Mouse (Mus musculus): ENCODE data around the gene Atp8a2. TPM values are rescaled to one million over a fixed set of nuclear protein-coding genes. Genes with fewer than 3 reads are reported as not detected.
A peak's percentile ranks its signal among the peaks of the same experiment; 100 is the strongest.

Gene Atp8a2
- total and polyA plus RNA-seq, 2 experiments from 2014 or later: 5.2 to 115 TPM

DNA sequence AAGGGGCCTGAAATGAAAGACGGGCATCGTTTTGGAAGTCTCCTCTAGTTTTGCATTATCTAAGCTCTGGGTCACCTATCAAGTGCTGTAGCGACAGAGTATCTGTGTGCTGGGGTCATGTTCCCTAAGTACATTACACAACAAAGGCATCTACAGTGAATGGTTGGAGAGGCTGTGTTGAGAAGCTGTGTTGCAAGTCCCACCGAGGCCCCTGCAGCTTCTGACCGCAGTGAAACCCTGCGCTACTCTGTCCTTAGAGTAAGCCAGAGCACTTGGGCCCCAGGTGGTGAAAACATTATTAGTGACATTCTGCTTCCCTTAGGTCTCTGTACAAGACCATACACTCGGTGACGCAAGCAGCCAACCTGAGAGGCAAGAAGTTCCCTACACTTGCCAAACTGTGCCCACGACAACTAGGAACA lies 20.5 kb downstream of the Atp8a2 start:
- TF ChIP-seq CTCF (IDR thresholded peaks at IDR 0.05; ENCODE audit: low read depth) (no peak), EP300 (IDR thresholded peaks at IDR 0.05; ENCODE audit: low read depth) (no peak)
- peak overlapping the region; percentile 77 for H3K4me3 ChIP-seq (ENCODE audit: low read depth, low read length)
- peaks cover 19% of the 10 kb centered on the region for H3K4me1 ChIP-seq (ENCODE audit: control insufficient read depth, insufficient read depth)
- ATAC-seq (ENCODE audit: insufficient read depth, low read depth) (peak; percentile 24), DNase-seq (ENCODE audit: low spot score) (no peak)
- WGBS: 29% methylated on average over 9 of the region's 9 CpGs
- no peaks in the 10 kb centered on the region for H3K9me3 ChIP-seq (replicated peaks; ENCODE audit: control insufficient read depth, low read length)
- H3K27ac ChIP-seq (ENCODE audit: low read depth): peak overlapping the region; percentile 73
- peak overlapping the region; percentile 79 for H3K9ac ChIP-seq (replicated peaks; ENCODE audit: low read depth, low read length)
- H3K4me2 ChIP-seq (ENCODE audit: low read depth, low read length): peak overlapping the region; percentile 97
- H3K27me3 ChIP-seq (ENCODE audit: control insufficient read depth, insufficient read depth, low read length): no peaks in the 10 kb centered on the region; the same call in 1 of the 2 replicates
- no peaks in the 10 kb centered on the region for H3K36me3 ChIP-seq (replicated peaks; ENCODE audit: control insufficient read depth, insufficient read depth, low read length)

DNA sequence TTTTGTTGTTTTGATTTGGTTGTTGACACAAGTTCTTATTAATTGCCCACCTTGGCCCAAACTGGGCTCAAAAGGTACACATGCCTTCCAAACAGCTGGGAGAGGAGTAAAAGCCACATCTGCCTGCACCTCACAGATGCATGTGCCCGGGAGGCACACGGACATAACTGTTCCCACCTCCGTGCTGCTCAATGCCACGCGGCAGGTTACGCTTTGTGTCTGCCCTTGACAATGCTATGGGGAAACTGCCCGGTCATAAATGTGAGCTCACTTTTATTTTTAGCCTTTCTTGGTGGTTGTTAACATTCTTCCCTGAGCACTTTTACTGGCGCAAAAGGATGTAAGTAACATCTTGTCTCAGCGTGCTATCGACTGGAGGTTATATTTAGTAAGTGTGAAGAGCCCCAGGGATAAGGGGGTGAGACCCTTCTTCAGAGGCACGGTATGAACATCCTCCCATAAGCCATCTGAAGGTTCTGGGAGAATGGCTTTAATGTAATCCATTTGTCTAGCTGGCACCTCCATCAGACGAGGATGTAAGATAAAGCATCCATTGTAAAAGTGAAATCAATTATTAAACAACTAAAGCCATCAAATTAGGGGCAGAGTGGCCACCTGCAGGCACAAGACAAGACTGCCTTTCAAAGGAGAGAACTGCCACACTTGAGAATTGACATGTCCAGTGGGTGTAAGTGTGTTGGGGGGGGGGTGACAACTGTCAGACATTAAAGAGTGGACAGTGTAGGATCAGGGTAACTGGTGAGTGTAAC lies 24.5 kb downstream of the Atp8a2 start:
- no peaks in the 10 kb centered on the region for H3K9me3 ChIP-seq (replicated peaks; ENCODE audit: control insufficient read depth, low read length)
- H3K27me3 ChIP-seq (ENCODE audit: control insufficient read depth, insufficient read depth, low read length): no peaks in the 10 kb centered on the region
- ATAC-seq (ENCODE audit: insufficient read depth, low read depth) (peak; percentile 50), DNase-seq (ENCODE audit: low spot score) (peak; percentile 64)
- peak overlapping the region; percentile 34; the same call in 1 of the 2 replicates for H3K9ac ChIP-seq (replicated peaks; ENCODE audit: low read depth, low read length)
- peak overlapping the region; percentile 61 for H3K27ac ChIP-seq (ENCODE audit: low read depth)
- 0 out of 2 replicates have a peak overlapping the region, but pooled peaks have one; percentile 14 for H3K4me2 ChIP-seq (ENCODE audit: low read depth, low read length)
- H3K4me1 ChIP-seq (ENCODE audit: control insufficient read depth, insufficient read depth): peaks cover 15% of the 10 kb centered on the region
- WGBS: 29% methylated on average over 12 of the region's 12 CpGs
- no peaks in the 10 kb centered on the region for H3K36me3 ChIP-seq (replicated peaks; ENCODE audit: control insufficient read depth, insufficient read depth, low read length)
- H3K4me3 ChIP-seq (ENCODE audit: low read depth, low read length): no peak overlapping the region
- TF ChIP-seq CTCF (IDR thresholded peaks at IDR 0.05; ENCODE audit: low read depth): no peak
- TF ChIP-seq EP300 (IDR thresholded peaks at IDR 0.05; ENCODE audit: low read depth): no peak

DNA sequence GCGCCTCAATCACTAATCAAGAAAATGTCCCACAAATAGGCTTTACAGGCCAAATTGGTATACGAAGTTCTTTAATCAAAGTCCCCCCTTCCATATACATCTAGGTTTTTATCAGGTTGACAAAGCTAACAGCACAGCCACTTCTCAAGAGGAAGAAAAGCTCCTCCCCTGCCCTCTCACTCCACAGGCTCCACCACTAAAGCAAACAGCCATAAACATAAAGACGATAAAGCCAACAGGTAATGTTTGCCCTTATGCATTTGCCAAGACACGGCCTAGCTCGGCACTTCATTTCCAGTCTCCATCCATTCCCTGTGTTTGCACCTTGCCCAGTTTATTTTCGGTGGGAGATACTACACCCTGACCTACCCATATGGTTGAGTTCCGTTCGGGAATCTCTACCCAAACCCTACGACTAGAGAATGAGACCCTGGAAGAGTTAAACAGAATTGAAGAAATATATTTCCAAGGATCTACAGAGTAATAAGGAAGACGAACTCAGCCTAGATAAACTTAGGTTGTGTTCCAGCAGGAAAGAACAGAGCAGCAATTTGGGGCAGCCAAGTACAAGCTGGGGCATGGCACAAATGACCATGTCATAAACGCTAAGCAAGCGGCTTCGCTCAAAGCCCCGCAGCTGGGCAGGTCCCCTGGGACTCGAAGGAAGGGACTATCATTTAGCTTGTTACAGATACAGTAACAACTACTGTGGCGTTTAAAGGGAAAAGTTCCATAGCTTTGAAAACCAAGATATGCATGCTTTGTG lies 26.0 kb downstream of the Atp8a2 start:
- no peak overlapping the region for H3K9ac ChIP-seq (replicated peaks; ENCODE audit: low read depth, low read length)
- no peak overlapping the region for H3K4me2 ChIP-seq (ENCODE audit: low read depth, low read length)
- H3K27ac ChIP-seq (ENCODE audit: low read depth): no peak overlapping the region
- WGBS: 78% methylated on average over 16 of the region's 16 CpGs
- no peaks in the 10 kb centered on the region for H3K27me3 ChIP-seq (ENCODE audit: control insufficient read depth, insufficient read depth, low read length)
- H3K9me3 ChIP-seq (replicated peaks; ENCODE audit: control insufficient read depth, low read length): no peaks in the 10 kb centered on the region
- ATAC-seq (ENCODE audit: insufficient read depth, low read depth) (no peak), DNase-seq (ENCODE audit: low spot score) (no peak)
- H3K4me1 ChIP-seq (ENCODE audit: control insufficient read depth, insufficient read depth): peaks cover 15% of the 10 kb centered on the region
- no peaks in the 10 kb centered on the region for H3K36me3 ChIP-seq (replicated peaks; ENCODE audit: control insufficient read depth, insufficient read depth, low read length)
- no peak for TF ChIP-seq EP300 (IDR thresholded peaks at IDR 0.05; ENCODE audit: low read depth)
- no peak for TF ChIP-seq CTCF (IDR thresholded peaks at IDR 0.05; ENCODE audit: low read depth)
- no peak overlapping the region for H3K4me3 ChIP-seq (ENCODE audit: low read depth, low read length)

DNA sequence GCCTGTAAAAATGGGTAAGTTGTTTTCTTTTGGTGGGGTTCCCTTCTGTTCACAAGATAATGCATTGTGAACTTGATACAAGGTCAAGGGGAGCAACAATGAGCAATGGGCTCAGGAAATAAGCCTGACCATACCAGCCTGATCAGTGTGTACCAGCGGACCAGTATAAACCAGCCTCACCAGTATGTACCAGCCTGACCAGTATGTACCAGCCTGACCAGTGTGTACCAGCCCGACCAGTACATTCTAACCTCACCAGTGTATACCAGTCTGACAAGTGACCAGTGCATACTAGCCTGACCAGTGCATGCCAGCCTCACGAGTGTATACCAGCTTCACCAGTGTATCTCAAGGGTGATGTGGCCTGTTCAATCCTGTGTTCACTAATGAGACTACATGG lies 33.6 kb downstream of the Atp8a2 start:
- DNase-seq (ENCODE audit: low spot score): no peak
- no peak for ATAC-seq (ENCODE audit: insufficient read depth, low read depth)
- H3K27ac ChIP-seq (ENCODE audit: low read depth): no peak overlapping the region
- H3K4me1 ChIP-seq (ENCODE audit: control insufficient read depth, insufficient read depth): no peaks in the 10 kb centered on the region
- no peaks in the 10 kb centered on the region for H3K9me3 ChIP-seq (replicated peaks; ENCODE audit: control insufficient read depth, low read length)
- 85% methylated on average over 3 of the region's 3 CpGs for WGBS
- no peaks in the 10 kb centered on the region for H3K27me3 ChIP-seq (ENCODE audit: control insufficient read depth, insufficient read depth, low read length)
- no peak for TF ChIP-seq CTCF (IDR thresholded peaks at IDR 0.05; ENCODE audit: low read depth)
- H3K36me3 ChIP-seq (replicated peaks; ENCODE audit: control insufficient read depth, insufficient read depth, low read length): no peaks in the 10 kb centered on the region
- no peak overlapping the region for H3K4me2 ChIP-seq (ENCODE audit: low read depth, low read length)
- no peak overlapping the region for H3K9ac ChIP-seq (replicated peaks; ENCODE audit: low read depth, low read length)
- H3K4me3 ChIP-seq (ENCODE audit: low read depth, low read length): no peak overlapping the region

DNA sequence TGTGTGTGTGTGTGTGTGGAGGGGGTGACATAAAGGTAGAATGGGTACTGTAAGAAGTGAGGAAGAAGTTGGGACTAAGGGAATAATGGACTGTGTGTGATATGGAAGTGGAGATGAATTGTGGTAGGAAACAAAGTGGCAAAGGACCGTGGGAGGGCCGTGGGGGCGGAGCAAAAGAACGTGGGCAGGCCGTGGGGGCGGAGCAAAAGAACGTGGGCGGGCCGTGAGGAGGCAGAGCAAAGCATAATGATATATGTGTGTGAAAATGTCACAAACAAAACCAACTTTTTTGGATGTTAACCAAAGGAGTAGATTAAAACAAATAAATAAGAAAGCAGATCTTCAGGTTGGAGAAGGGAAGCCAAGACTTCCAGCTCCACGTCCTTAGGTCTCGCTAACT lies 44.6 kb downstream of the Atp8a2 start:
- Histone ChIP-seq H3K4me1 (ENCODE audit: control insufficient read depth, insufficient read depth) (no peaks in the 10 kb centered on the region), H3K27ac (ENCODE audit: low read depth) (no peak overlapping the region), H3K36me3 (replicated peaks; ENCODE audit: control insufficient read depth, insufficient read depth, low read length) (no peaks in the 10 kb centered on the region), H3K9me3 (replicated peaks; ENCODE audit: control insufficient read depth, low read length) (no peaks in the 10 kb centered on the region), H3K4me2 (ENCODE audit: low read depth, low read length) (no peak overlapping the region), H3K4me3 (ENCODE audit: low read depth, low read length) (no peak overlapping the region), H3K9ac (replicated peaks; ENCODE audit: low read depth, low read length) (no peak overlapping the region), H3K27me3 (ENCODE audit: control insufficient read depth, insufficient read depth, low read length) (no peaks in the 10 kb centered on the region)
- ATAC-seq (ENCODE audit: insufficient read depth, low read depth) (no peak), DNase-seq (ENCODE audit: low spot score) (no peak)
- WGBS: 80% methylated on average over 11 of the region's 11 CpGs
- TF ChIP-seq EP300 (IDR thresholded peaks at IDR 0.05; ENCODE audit: low read depth): no peak
- TF ChIP-seq CTCF (IDR thresholded peaks at IDR 0.05; ENCODE audit: low read depth): no peak

Measured in heart, postnatal 0 days (tissue).